Mouse (Mus musculus) hindbrain, embryonic 12.5 days (tissue): ENCODE data around the gene BC017158. TPM values are rescaled to one million over a fixed set of nuclear protein-coding genes. Genes with fewer than 3 reads are reported as not detected.
"Not testable (repeated sequence)": the region's sequence is repeated elsewhere in the genome, so short reads cannot be mapped to it uniquely, and the experiment has no call there.

Experiments used
- ATAC-seq: fragments of 200-750 bp; cut with Nextera tagmentation; 2 replicates; pipeline ENCODE4 v1.8.0; 2017; ENCODE audit warnings: moderate TSS enrichment; ENCODE audit not compliant: low FRiP score
- H3K27ac ChIP-seq: fragments of 300-500 bp; sonication (generic); 2 replicates; pipeline ENCODE4 v1.5.1; 2016; ENCODE audit warnings: mild to moderate bottlenecking
- H3K27me3 ChIP-seq: fragments of 300-500 bp; sonication (generic); 2 replicates; pipeline ENCODE4 v1.6.1; 2016; ENCODE audit warnings: mild to moderate bottlenecking
- H3K36me3 ChIP-seq: fragments of 300-500 bp; sonication (generic); 2 replicates; pipeline ENCODE4 v1.6.1; 2016; ENCODE audit warnings: mild to moderate bottlenecking
- H3K4me1 ChIP-seq: fragments of 300-500 bp; sonication (generic); 2 replicates; pipeline ENCODE4 v1.6.1; 2016
- H3K4me2 ChIP-seq: fragments of 300-500 bp; sonication (generic); replicated peaks from 2 replicates; pipeline ENCODE4 v1.6.1; 2016; ENCODE audit warnings: mild to moderate bottlenecking
- H3K4me3 ChIP-seq: fragments of 300-500 bp; sonication (generic); 2 replicates; pipeline ENCODE4 v1.5.1; 2016; ENCODE audit warnings: mild to moderate bottlenecking
- H3K9ac ChIP-seq: fragments of 300-500 bp; sonication (generic); 2 replicates; pipeline ENCODE4 v1.6.1; 2016; ENCODE audit warnings: mild to moderate bottlenecking, moderate library complexity
- H3K9me3 ChIP-seq: fragments of 300-500 bp; sonication (generic); replicated peaks from 2 replicates; pipeline ENCODE4 v1.6.1; 2016; ENCODE audit warnings: mild to moderate bottlenecking
- WGBS: fragments of 180-500 bp; shearing (Covaris S2); methylation state at CpG from one replicate; pipeline ENCODE4 v1.1.7; 2016; 5-methylcytosine and 5-hydroxymethylcytosine counted together
- polyA plus RNA-seq: library from polyadenylated mRNA; unstranded; fragments of >200 nt; fragmentation: Nextera tagmentation; extraction: Ambion mirVana; gene quantifications from 2 replicates; pipeline ENCODE4 v1.2.1, GENCODE M21; 2016

Gene BC017158
- 21.7 and 27.4 TPM in 2 replicates for polyA plus RNA-seq

DNA sequence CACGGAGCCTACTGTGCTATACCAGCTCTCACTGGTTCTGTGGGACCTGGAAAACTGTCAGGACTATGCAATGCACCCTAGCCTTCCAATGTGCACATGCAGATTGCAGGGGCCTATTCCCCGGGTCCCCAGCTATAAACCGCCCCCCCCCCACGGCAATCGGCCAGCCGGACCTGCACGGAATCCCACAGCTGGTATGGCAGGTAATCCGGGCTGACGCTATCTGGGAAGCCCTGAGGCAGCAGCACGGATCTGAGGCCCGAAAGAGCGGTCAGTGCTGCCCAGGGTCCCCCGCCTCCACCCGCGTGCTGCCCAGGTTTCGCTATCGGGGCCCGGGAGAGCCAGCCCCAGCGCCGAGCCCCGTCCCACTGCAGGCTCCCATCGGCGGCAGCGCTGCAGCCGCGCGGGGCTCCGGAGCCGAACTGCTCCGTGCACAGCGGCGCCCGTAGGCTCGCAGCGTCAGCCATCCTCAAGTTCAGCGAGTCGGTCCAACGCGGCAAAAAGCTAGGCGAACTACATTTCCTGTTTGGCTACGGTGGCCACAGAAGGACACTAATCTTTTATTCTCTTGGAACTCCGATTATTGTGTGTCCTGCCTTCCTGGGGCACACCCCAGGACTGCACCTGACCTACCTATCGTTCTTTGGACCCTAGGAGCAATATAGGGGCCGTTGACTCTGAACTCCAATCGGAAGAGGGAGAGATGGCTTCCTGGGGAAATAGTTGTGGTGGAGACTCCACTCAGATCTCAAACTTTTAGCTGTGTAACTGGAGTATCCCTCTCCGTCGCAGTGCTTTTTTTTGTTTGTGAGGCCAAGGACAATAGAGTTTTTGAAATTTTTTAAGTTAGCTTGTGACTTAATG is at the start of gene BC017158:
Gene BC017158, minus strand, starts transcription at position 554 of the 864 bp plus-strand sequence.
- Histone ChIP-seq H3K4me2 (peak within 1 kb of the TSS; percentile 85), H3K27ac (peak within 1 kb of the TSS; percentile 75; the same call in 1 of the 2 replicates), H3K4me1 (peaks cover 14% of the 10 kb centered on the region), H3K9ac (peak within 1 kb of the TSS; percentile 89), H3K9me3 (no peaks in the 10 kb centered on the region), H3K36me3 (peaks cover 6% of the 10 kb centered on the region), H3K27me3 (0 out of 2 replicates have a peak, but pooled peaks cover 3% of the 10 kb centered on the region), H3K4me3 (peak within 1 kb of the TSS; percentile 80)
- ATAC-seq, result peak; percentile 64
- WGBS, result 2% methylated on average over 47 of the region's 47 CpGs

DNA sequence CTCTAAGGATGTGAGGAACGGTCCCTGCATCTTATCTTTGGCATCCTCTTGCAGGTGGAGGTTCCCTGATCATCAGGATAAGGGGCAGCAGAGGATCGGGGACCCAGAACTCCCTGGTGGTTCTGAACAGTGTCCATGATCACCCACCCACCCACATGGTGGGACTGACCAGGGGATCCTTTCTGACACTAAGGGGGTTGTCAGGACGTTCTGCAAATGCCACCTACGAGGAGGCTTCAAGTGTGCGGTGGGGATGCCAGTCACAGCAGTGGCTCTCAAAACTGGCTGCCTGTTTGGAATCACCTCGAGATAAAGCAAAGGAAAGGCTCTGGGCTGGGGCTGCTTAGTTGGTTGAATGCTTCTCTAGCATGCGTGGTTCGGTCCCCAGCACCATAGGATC is 49.0 kb upstream of the BC017158 start:
- H3K27me3 ChIP-seq, result no peaks in the 10 kb centered on the region
- peaks cover 5% of the 10 kb centered on the region for H3K4me1 ChIP-seq
- no peak overlapping the region for H3K27ac ChIP-seq
- WGBS, result 76% methylated on average over 8 of the region's 8 CpGs
- H3K4me3 ChIP-seq, result no peak overlapping the region
- no peak overlapping the region for H3K4me2 ChIP-seq
- no peaks in the 10 kb centered on the region for H3K36me3 ChIP-seq
- ATAC-seq, result no peak
- H3K9me3 ChIP-seq, result no peaks in the 10 kb centered on the region
- no peak overlapping the region for H3K9ac ChIP-seq

- WGBS, result 84% methylated on average over 2 of the region's 2 CpGs
- H3K4me3 ChIP-seq, result no peak overlapping the region
- H3K27me3 ChIP-seq, result no peaks in the 10 kb centered on the region
- H3K27ac ChIP-seq, result no peak overlapping the region
- H3K36me3 ChIP-seq, result no peaks in the 10 kb centered on the region
- no peak for ATAC-seq
- no peak overlapping the region for H3K9ac ChIP-seq
- H3K9me3 ChIP-seq, result no peaks in the 10 kb centered on the region
- no peak overlapping the region for H3K4me2 ChIP-seq
- H3K4me1 ChIP-seq, result peaks cover 5% of the 10 kb centered on the region
Observed at GRCm38 (mm10) chr7:128346522-128346921, 48.6 kb upstream of the BC017158 start.

DNA sequence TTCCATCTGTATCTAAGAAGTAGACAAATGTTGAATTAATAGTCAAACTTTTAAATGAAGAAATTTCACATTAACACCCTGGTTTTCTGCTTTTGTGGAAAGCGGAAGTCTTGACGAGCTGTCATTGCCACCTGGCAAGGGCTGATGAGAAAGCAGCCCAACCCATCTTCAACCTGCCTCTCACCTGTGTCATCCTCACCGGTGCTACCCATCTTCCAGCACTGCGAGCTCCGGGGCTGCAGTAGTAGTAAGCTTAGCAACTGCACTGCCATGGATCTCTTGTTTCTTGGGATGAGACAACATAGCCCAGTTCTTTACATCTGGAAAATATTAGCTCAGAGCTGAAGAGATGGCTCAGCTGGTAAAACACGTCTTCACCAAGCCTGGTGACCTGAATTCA is 47.7 kb upstream of the BC017158 start:
- Histone ChIP-seq H3K9ac (no peak overlapping the region), H3K4me3 (no peak overlapping the region), H3K4me2 (no peak overlapping the region), H3K27ac (no peak overlapping the region), H3K4me1 (peaks cover 5% of the 10 kb centered on the region), H3K9me3 (no peaks in the 10 kb centered on the region), H3K36me3 (no peaks in the 10 kb centered on the region), H3K27me3 (no peaks in the 10 kb centered on the region)
- 75% methylated on average over 6 of the region's 6 CpGs for WGBS
- no peak for ATAC-seq

- ATAC-seq, result peak; percentile 35; the same call in 1 of the 2 replicates
Observed at GRCm38 (mm10) chr7:128344928-128345653, 47.1 kb upstream of the BC017158 start.

DNA sequence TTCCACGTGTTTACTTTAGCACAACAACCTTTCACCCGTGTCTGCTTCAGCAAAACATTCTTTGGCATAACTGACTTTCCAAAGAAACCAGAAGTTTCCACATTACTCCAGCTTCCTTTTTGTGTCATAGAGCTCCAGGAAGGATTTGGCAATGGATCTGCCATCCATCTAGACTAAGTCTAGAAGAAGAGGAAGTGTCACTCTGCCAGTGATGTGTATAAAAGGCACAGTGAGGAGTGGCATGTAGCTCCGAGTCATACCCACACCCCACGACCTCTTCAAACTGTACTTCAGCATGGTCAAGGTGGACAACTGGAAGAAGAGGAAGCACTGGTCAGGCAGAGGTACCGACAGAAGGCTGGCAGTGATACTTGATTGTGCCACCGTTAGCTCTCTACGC is 46.5 kb upstream of the BC017158 start:
- no peaks in the 10 kb centered on the region for H3K27me3 ChIP-seq
- H3K4me2 ChIP-seq, result no peak overlapping the region
- WGBS, result 86% methylated on average over 7 of the region's 7 CpGs
- H3K4me3 ChIP-seq, result no peak overlapping the region
- H3K4me1 ChIP-seq, result peaks cover 5% of the 10 kb centered on the region
- no peaks in the 10 kb centered on the region for H3K36me3 ChIP-seq
- no peaks in the 10 kb centered on the region for H3K9me3 ChIP-seq
- H3K27ac ChIP-seq, result no peak overlapping the region
- no peak overlapping the region for H3K9ac ChIP-seq
- no peak for ATAC-seq

More at GRCm38 (mm10) chr7:128344928-128345653, 47.1 kb upstream of the BC017158 start:
- Histone ChIP-seq H3K4me1 (peaks cover 5% of the 10 kb centered on the region), H3K27ac (no peak overlapping the region), H3K4me2 (no peak overlapping the region), H3K4me3 (no peak overlapping the region), H3K27me3 (no peaks in the 10 kb centered on the region), H3K9me3 (no peaks in the 10 kb centered on the region), H3K36me3 (no peaks in the 10 kb centered on the region), H3K9ac (no peak overlapping the region)
- 58% methylated on average over 6 of the region's 6 CpGs for WGBS

- not testable (repeated sequence) for H3K9me3 ChIP-seq, H3K4me3 ChIP-seq, H3K36me3 ChIP-seq, H3K4me2 ChIP-seq, H3K27ac ChIP-seq, ATAC-seq, H3K9ac ChIP-seq, H3K27me3 ChIP-seq, H3K4me1 ChIP-seq
- WGBS, result 94% methylated on average over 7 of the region's 10 CpGs
Observed at GRCm38 (mm10) chr7:128342691-128343090, 44.7 kb upstream of the BC017158 start.

GRCm38 (mm10) chr7:128340321-128340720 is 42.4 kb upstream of the BC017158 start:
- 78% methylated on average over 9 of the region's 9 CpGs for WGBS
- H3K9ac ChIP-seq, H3K27me3 ChIP-seq, H3K36me3 ChIP-seq, H3K27ac ChIP-seq, ATAC-seq, H3K4me2 ChIP-seq, H3K9me3 ChIP-seq, H3K4me1 ChIP-seq, H3K4me3 ChIP-seq: not testable (repeated sequence)

GRCm38 (mm10) chr7:128332896-128333295 is 34.9 kb upstream of the BC017158 start:
- no peak overlapping the region for H3K4me3 ChIP-seq
- ATAC-seq, result no peak
- 84% methylated on average over 1 of the region's 1 CpGs for WGBS

GRCm38 (mm10) chr7:128330981-128331380 is 33.0 kb upstream of the BC017158 start:
- no peaks in the 10 kb centered on the region for H3K36me3 ChIP-seq
- peaks cover 9% of the 10 kb centered on the region for H3K4me1 ChIP-seq
- 39% methylated on average over 9 of the region's 9 CpGs for WGBS
- no peak overlapping the region for H3K4me3 ChIP-seq
- ATAC-seq, result no peak
- no peaks in the 10 kb centered on the region; the same call in 1 of the 2 replicates for H3K27me3 ChIP-seq
- no peak overlapping the region for H3K27ac ChIP-seq
- H3K9me3 ChIP-seq, result no peaks in the 10 kb centered on the region
- no peak overlapping the region for H3K9ac ChIP-seq
- H3K4me2 ChIP-seq, result 0 out of 2 replicates have a peak overlapping the region, but pooled peaks have one; percentile 11

More at GRCm38 (mm10) chr7:128332896-128333295, 34.9 kb upstream of the BC017158 start:
- Histone ChIP-seq H3K4me1 (peaks cover 9% of the 10 kb centered on the region), H3K9ac (no peak overlapping the region), H3K9me3 (no peaks in the 10 kb centered on the region), H3K27me3 (no peaks in the 10 kb centered on the region; the same call in 1 of the 2 replicates), H3K36me3 (no peaks in the 10 kb centered on the region), H3K27ac (no peak overlapping the region), H3K4me2 (no peak overlapping the region)

DNA sequence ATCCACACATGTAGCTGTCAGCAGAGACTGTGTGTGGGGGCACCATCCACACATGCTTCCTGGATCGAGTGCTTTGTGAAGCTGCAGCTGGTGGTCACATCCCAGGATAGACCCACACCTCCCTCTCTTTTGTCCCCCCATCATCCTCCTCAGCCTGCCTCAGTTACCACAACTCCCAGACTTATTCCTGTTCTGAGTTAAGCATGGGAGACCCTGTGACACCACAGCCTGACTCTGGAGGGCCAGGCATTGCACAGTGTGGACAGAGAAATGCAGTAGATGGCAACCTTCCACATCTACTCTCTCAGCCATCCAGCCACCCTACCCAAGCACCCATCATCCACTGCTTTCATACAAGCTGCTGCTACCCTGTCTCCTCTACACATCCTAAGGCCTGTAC is 27.0 kb upstream of the BC017158 start:
- H3K4me2 ChIP-seq, result no peak overlapping the region
- no peaks in the 10 kb centered on the region for H3K27me3 ChIP-seq
- no peak overlapping the region for H3K4me3 ChIP-seq
- no peak for ATAC-seq
- no peaks in the 10 kb centered on the region for H3K9me3 ChIP-seq
- H3K36me3 ChIP-seq, result no peaks in the 10 kb centered on the region
- 90% methylated on average over 1 of the region's 1 CpGs for WGBS
- H3K4me1 ChIP-seq, result peaks cover 7% of the 10 kb centered on the region; the same call in 1 of the 2 replicates
- no peak overlapping the region for H3K9ac ChIP-seq
- H3K27ac ChIP-seq, result no peak overlapping the region

GRCm38 (mm10) chr7:128321260-128321659 is 23.3 kb upstream of the BC017158 start:
- no peaks in the 10 kb centered on the region for H3K9me3 ChIP-seq
- H3K4me3 ChIP-seq, result no peak overlapping the region
- H3K4me1 ChIP-seq, result peaks cover 7% of the 10 kb centered on the region; the same call in 1 of the 2 replicates
- H3K9ac ChIP-seq, result no peak overlapping the region
- no peak for ATAC-seq
- no peak overlapping the region for H3K27ac ChIP-seq
- no peaks in the 10 kb centered on the region for H3K27me3 ChIP-seq
- 81% methylated on average over 7 of the region's 7 CpGs for WGBS
- H3K36me3 ChIP-seq, result no peaks in the 10 kb centered on the region
- no peak overlapping the region for H3K4me2 ChIP-seq
